Mouse (Mus musculus) midbrain, postnatal 0 days (tissue): ENCODE results near the gene Dclk1. TPM values are rescaled to one million over a fixed set of nuclear protein-coding genes. Genes with fewer than 3 reads are reported as not detected.
A peak's percentile ranks its signal among the peaks of the same experiment; 100 is the strongest.

Source experiments
- ATAC-seq: fragments of 200-750 bp; cut with Nextera tagmentation; 2 replicates; pipeline ENCODE4 v1.8.0; 2017; ENCODE audit warnings: moderate number of reproducible peaks, mild to moderate bottlenecking, moderate TSS enrichment, moderate library complexity; ENCODE audit not compliant: low FRiP score
- DNase-seq: peaks from one replicate; pipeline ENCODE4 v3.0.0-alpha.2; 2015; ENCODE audit warnings: low spot score
- H3K27ac ChIP-seq: fragments of 300-500 bp; sonication (generic); 2 replicates; pipeline ENCODE4 v1.5.1; 2014; ENCODE audit warnings: low read depth, mild to moderate bottlenecking, low read length, mixed read lengths
- H3K27me3 ChIP-seq: fragments of 300-500 bp; sonication (generic); 2 replicates; pipeline ENCODE4 v1.6.1; 2014; ENCODE audit warnings: low read length, control low read depth, mixed read lengths; ENCODE audit not compliant: insufficient read depth
- H3K36me3 ChIP-seq: fragments of 300-500 bp; sonication (generic); 2 replicates; pipeline ENCODE4 v1.6.1; 2014; ENCODE audit warnings: low read length, control low read depth, mixed read lengths; ENCODE audit not compliant: insufficient read depth
- H3K4me1 ChIP-seq: fragments of 300-500 bp; sonication (generic); 2 replicates; pipeline ENCODE4 v1.6.1; 2014; ENCODE audit warnings: mild to moderate bottlenecking, control low read depth, antibody characterized with exemption, low read length, mixed read lengths; ENCODE audit not compliant: insufficient read depth
- H3K4me2 ChIP-seq: fragments of 300-500 bp; sonication (generic); 2 replicates; pipeline ENCODE4 v1.6.1; 2014; ENCODE audit warnings: low read depth, mild to moderate bottlenecking, low read length, mixed read lengths; ENCODE audit not compliant: poor library complexity, severe bottlenecking
- H3K4me3 ChIP-seq: fragments of 300-500 bp; sonication (generic); 2 replicates; pipeline ENCODE4 v1.5.1; 2014; ENCODE audit warnings: low read depth, mild to moderate bottlenecking, low read length, moderate library complexity
- H3K9ac ChIP-seq: fragments of 300-500 bp; sonication (generic); replicated peaks from 2 replicates; pipeline ENCODE4 v1.6.1; 2014; ENCODE audit warnings: mild to moderate bottlenecking, low read length, moderate library complexity, mixed read lengths; ENCODE audit not compliant: poor library complexity, severe bottlenecking
- H3K9me3 ChIP-seq: fragments of 300-500 bp; sonication (generic); 2 replicates; pipeline ENCODE4 v1.6.1; 2016; ENCODE audit warnings: low read length, control low read depth
- CTCF ChIP-seq: IDR thresholded peaks from 2 replicates; pipeline ENCODE4 v1.5.1; 2016; ENCODE audit warnings: antibody characterized with exemption, mild to moderate bottlenecking
- WGBS: fragments of 180-500 bp; shearing (Covaris S2); extraction: QIAGEN DNeasy Blood & Tissue Kit; methylation state at CpG from one replicate; pipeline ENCODE4 v1.1.7; 2014; 5-methylcytosine and 5-hydroxymethylcytosine counted together
- polyA plus RNA-seq: library from polyadenylated mRNA; unstranded; fragments of >200 nt; fragmentation: Nextera tagmentation; extraction: Ambion mirVana; gene quantifications from 2 replicates; pipeline ENCODE4 v1.2.1, GENCODE M21; 2015
- total RNA-seq: library from RNA; depleted of rRNA; stranded (reverse); fragments of >200 nt; gene quantifications from 2 replicates; pipeline ENCODE4 v1.2.3, GENCODE M21; 2014

Gene Dclk1
- total and polyA plus RNA-seq, 2 experiments from 2014 or later: 219 to 307 TPM

GRCm38 (mm10) chr3:55511658-55512057, 269.5 kb downstream of the Dclk1 start:
- peaks cover 36% of the 10 kb centered on the region for H3K36me3 ChIP-seq
- H3K4me1 ChIP-seq: no peaks in the 10 kb centered on the region
- WGBS: 61% methylated on average over 6 of the region's 6 CpGs
- no peaks in the 10 kb centered on the region for H3K9me3 ChIP-seq
- H3K4me3 ChIP-seq: no peak overlapping the region
- H3K4me2 ChIP-seq: no peak overlapping the region
- no peak for TF ChIP-seq CTCF
- ATAC-seq (no peak), DNase-seq (no peak)
- H3K9ac ChIP-seq: no peak overlapping the region
- H3K27me3 ChIP-seq: no peaks in the 10 kb centered on the region
- no peak overlapping the region for H3K27ac ChIP-seq

DNA sequence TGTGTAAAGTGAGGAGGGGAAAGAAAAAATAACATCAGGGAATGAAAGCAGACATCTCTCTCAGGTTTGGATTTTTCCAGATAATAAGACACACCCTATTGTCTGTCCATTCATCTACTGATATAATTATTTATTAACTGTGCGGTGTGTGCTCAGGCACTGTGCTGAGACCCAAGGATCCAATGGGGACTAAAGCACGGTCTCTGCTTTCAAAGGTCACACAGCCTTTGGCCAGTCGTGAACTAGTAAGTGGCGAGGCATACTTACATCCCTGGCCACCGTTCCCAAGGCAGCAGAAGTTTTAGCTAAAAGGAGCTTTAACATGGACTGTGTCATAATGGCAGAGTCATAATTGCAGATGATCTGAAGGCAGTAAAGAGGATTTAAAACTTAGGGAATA, 273.8 kb downstream of the Dclk1 start:
- 45% methylated on average over 5 of the region's 5 CpGs for WGBS
- no peak overlapping the region for H3K4me3 ChIP-seq
- no peak for DNase-seq
- H3K4me2 ChIP-seq: no peak overlapping the region
- H3K36me3 ChIP-seq: peaks cover 15% of the 10 kb centered on the region
- H3K4me1 ChIP-seq: peaks cover 3% of the 10 kb centered on the region; the same call in 1 of the 2 replicates
- no peak overlapping the region for H3K9ac ChIP-seq
- TF ChIP-seq CTCF: no peak
- peak overlapping the region; percentile 43; the same call in 1 of the 2 replicates for H3K27ac ChIP-seq
- H3K9me3 ChIP-seq: no peaks in the 10 kb centered on the region
- no peaks in the 10 kb centered on the region for H3K27me3 ChIP-seq
- no peak for ATAC-seq

- H3K36me3 ChIP-seq: peaks cover 15% of the 10 kb centered on the region
- H3K9me3 ChIP-seq: no peaks in the 10 kb centered on the region
- no peak overlapping the region for H3K9ac ChIP-seq
- H3K27ac ChIP-seq: no peak overlapping the region
- no peaks in the 10 kb centered on the region for H3K27me3 ChIP-seq
- ATAC-seq: no peak
- peaks cover 6% of the 10 kb centered on the region; the same call in 1 of the 2 replicates for H3K4me1 ChIP-seq
- DNase-seq: no peak
- WGBS: 63% methylated on average over 17 of the region's 17 CpGs
- H3K4me2 ChIP-seq: no peak overlapping the region
- H3K4me3 ChIP-seq: no peak overlapping the region
- no peak for TF ChIP-seq CTCF
Measured at GRCm38 (mm10) chr3:55517454-55518014, 275.4 kb downstream of the Dclk1 start.

DNA sequence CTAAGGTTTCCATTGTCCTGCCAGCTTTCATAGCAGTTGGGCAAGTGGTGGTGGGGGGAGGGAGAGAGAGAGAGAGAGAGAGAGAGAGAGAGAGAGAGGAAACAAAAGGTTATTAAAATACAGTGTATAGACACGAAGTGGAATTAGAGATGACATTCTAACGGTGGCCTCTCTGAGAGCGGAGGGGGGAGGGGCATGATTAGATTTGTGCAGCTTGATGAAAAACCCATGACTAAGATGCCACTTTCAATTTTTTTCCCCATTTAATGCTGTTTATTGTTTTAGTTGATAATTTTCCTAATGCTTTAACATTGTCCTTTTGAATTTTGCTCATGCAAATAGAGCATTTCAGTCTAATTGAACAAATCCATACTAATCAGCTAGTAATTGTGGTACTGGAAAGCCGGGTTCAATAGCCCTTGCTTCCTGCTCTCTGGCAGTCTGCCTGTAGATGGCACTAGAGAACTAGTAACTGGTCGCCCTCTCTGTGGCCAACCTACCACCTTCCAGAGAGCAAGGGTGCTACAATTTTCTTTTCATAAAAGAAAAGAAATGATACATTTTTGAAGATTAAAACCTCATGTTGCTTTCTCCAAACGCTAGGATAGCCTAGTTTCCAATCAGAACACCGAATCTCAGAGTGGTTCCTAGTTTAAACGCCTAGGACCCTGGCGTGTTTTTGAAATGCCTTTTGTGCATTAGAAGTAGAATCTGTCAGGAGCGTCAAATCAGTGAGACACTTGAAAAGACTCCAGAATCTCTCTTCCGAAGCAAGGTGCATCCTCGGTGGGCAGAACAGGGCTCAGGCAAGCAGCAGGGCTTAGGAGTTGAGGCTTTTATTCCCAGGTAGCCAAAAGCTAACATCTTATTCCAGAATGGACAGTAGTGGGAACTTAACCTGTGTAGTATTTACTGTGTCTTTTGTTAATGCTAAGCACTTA, 278.3 kb downstream of the Dclk1 start:
- Histone ChIP-seq H3K36me3 (0 out of 2 replicates have a peak, but pooled peaks cover 3% of the 10 kb centered on the region), H3K4me2 (no peak overlapping the region), H3K9me3 (no peaks in the 10 kb centered on the region), H3K27me3 (no peaks in the 10 kb centered on the region), H3K4me3 (no peak overlapping the region), H3K9ac (no peak overlapping the region; the same call in 1 of the 2 replicates), H3K27ac (peak overlapping the region; percentile 69), H3K4me1 (peaks cover 11% of the 10 kb centered on the region)
- TF ChIP-seq CTCF: peak; percentile 94
- ATAC-seq (peak; percentile 84), DNase-seq (peak; percentile 94)
- WGBS: 4% methylated on average over 12 of the region's 12 CpGs

DNA sequence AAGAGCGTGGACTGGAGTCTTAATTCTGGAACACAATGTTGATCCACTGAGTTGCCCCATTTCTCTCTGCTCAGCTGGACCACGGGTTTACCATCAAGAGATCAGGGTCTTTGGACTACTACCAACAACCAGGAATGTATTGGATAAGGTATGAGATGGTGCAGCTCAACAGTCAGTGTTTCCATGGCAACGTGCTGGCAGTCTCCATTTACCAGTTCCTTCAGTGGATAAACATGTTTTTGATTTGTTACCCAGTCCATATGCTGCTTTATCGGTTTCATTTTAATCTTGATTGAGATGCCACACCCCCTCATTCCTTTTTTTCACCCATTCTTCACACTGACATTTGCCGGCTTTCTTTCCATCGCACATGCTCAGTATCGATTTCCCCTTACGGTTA, 279.6 kb downstream of the Dclk1 start:
- WGBS: 30% methylated on average over 8 of the region's 8 CpGs
- Histone ChIP-seq H3K36me3 (0 out of 2 replicates have a peak, but pooled peaks cover 3% of the 10 kb centered on the region), H3K4me1 (peaks cover 11% of the 10 kb centered on the region), H3K9ac (0 out of 2 replicates have a peak overlapping the region, but pooled peaks have one; percentile 15), H3K4me2 (no peak overlapping the region), H3K27me3 (no peaks in the 10 kb centered on the region), H3K4me3 (no peak overlapping the region), H3K9me3 (no peaks in the 10 kb centered on the region), H3K27ac (peak overlapping the region; percentile 75)
- ATAC-seq (no peak), DNase-seq (peak; percentile 79)
- no peak for TF ChIP-seq CTCF

DNA sequence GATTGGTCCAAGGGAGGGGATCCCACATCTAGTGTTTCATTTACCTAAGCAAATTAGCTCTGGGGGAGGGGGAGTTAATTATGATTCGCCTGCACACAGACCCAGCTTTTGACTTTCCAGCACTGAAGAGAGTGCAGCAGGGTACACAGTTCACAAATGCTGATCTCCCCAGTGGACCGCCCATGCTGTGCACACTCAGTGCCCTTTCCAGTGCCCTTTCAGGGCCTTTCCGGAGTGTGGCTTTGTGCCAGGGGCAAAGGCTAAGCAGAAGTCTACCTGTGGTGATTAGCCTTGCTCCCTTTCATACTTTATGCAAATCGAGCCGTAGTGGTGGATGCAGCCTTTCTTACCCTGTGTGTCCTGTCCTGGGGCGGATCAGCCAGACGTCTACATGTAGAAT, 281.1 kb downstream of the Dclk1 start:
- Histone ChIP-seq H3K9ac (0 out of 2 replicates have a peak overlapping the region, but pooled peaks have one; percentile 19), H3K36me3 (0 out of 2 replicates have a peak, but pooled peaks cover 3% of the 10 kb centered on the region), H3K4me1 (peaks cover 22% of the 10 kb centered on the region), H3K9me3 (no peaks in the 10 kb centered on the region), H3K27ac (peak overlapping the region; percentile 73), H3K27me3 (no peaks in the 10 kb centered on the region), H3K4me3 (no peak overlapping the region), H3K4me2 (no peak overlapping the region)
- WGBS: 19% methylated on average over 7 of the region's 7 CpGs
- peak; percentile 66 for DNase-seq
- ATAC-seq: no peak
- no peak for TF ChIP-seq CTCF
